Mouse (Mus musculus) sigmoid colon, adult 10 weeks (tissue): ENCODE measurements around the gene Gm13088. TPM values are rescaled to one million over a fixed set of nuclear protein-coding genes. Genes with fewer than 3 reads are reported as not detected.

ENCODE experiments used
- polyA plus RNA-seq: library from polyadenylated mRNA; stranded (reverse); fragments of 350-450 nt; fragmentation: Illumina TruSeq; extraction: RNeasy Lipid Tissue Mini Kit (QIAGEN cat#74804); gene quantifications from one replicate; pipeline ENCODE4 v1.2.3, GENCODE M21; 2014; ENCODE audit warnings: low read depth, low replicate concordance

Gene Gm13088
- not detected for polyA plus RNA-seq

DNA sequence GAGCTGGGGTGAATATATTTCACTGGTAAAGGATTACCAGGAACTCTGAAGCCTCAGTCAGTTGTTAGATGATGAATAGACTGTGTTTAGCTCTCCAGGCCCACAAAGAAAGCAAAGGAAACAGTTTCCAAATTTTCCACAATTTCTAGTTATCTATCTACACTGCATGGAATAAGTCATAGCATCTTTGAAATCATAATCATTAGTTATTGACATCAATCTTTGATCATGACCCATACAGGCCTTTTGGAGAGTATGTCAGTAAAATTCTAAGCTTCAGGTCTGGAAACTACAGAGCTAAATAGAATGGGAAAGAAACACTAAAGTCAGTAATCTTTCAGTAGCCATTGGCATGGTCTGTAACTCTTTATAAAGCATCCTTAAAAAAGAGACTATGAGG is at the start of gene Gm13088:
TSS of gene Gm13088 (minus strand) at position 101 of the 400 bp plus-strand sequence.

DNA sequence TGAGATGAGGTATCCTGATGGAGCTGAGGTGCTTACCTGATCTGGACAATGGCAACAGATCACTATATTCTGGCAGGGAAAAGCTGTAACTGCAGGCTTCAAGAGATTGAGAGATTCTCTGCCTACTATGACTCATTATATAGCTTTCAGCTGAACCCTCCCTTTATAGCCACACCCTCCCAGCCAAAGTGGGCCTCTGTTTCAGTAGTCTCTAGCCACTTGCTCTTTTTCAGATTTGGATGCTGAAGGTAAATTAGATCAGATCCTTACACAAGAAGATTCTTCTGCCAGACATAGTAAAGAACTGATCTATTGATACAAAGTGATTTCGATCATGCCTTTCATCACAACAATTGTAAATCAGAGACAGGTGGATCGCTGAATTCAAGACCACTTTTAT is 45.6 kb upstream of the Gm13088 start, which contains the start of gene Gm13089:
TSS of gene Gm13089 (minus strand) at position 101 of the 400 bp plus-strand sequence.

DNA sequence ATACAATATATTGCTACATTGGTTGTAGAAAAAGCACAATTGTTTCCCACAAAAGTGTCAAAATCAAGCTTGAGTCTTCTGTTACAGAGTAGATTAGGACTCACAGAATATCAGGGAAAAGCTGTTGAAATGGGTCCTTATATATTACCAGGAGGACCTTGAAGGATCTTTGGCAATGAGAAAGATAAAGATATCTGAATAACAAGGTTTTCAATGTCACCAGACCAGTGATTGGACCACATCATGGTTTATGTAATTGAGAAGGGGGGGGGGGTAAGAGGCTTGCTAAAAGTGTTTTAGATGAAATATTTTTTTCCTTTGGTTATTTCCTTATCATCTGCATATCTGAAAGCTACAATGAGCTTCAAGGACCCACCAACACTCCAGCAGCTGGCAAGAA is 42.3 kb downstream of the Gm13088 start, which contains the start of gene Gm13083:
TSS of gene Gm13083 (plus strand) at position 301 of the 400 bp plus-strand sequence.

Other genes with a start within 250 kb of the Gm13088 start
- 16.9 TPM for gene Pramef8, start 244.8 kb downstream of the Gm13088 start, polyA plus RNA-seq
- gene Oog4, start 206.9 kb downstream of the Gm13088 start, polyA plus RNA-seq, result not detected
- gene Gm13043, start 145.9 kb downstream of the Gm13088 start, polyA plus RNA-seq, result not detected
- not detected for gene Gm13040, start 121.3 kb downstream of the Gm13088 start, polyA plus RNA-seq
- not detected for gene BC080695, start 105.5 kb downstream of the Gm13088 start, polyA plus RNA-seq
- gene Gm13057, start 105.5 kb downstream of the Gm13088 start, polyA plus RNA-seq, result not detected
- gene Gm13083, start 42.2 kb downstream of the Gm13088 start, polyA plus RNA-seq, result not detected
- gene Gm13089, start 45.5 kb upstream of the Gm13088 start, polyA plus RNA-seq, result not detected
- not detected for gene Gm13078, start 62.2 kb upstream of the Gm13088 start, polyA plus RNA-seq
- gene Gm13023, start 132.1 kb upstream of the Gm13088 start, polyA plus RNA-seq, result not detected
- not detected for gene Gm13084, start 158.8 kb upstream of the Gm13088 start, polyA plus RNA-seq
- gene Gm13103, start 189.3 kb upstream of the Gm13088 start, polyA plus RNA-seq, result not detected
- gene Pramef6, start 243.1 kb upstream of the Gm13088 start, polyA plus RNA-seq, result not detected